Mouse (Mus musculus): Measurements from ENCODE around the gene Syn2. TPM values are rescaled to one million over a fixed set of nuclear protein-coding genes. Genes with fewer than 3 reads are reported as not detected.

Gene Syn2
- total RNA-seq, 2 experiments from 2014 or later, result not detected

Other genes with a start within 250 kb of the Syn2 start
- 2.5 and 6.7 TPM in 2 replicates for gene Vgll4, start 164.9 kb upstream of the Syn2 start, total RNA-seq (2015; ENCODE audit: low replicate concordance)
- 3.3 and 4.7 TPM in 2 replicates for gene Vgll4, start 164.9 kb upstream of the Syn2 start, total RNA-seq (2017; ENCODE audit: low replicate concordance)
- gene Tamm41, start 97.0 kb upstream of the Syn2 start, total RNA-seq (2015; ENCODE audit: low replicate concordance), result 4.0 and 25.2 TPM in 2 replicates
- gene Tamm41, start 97.0 kb upstream of the Syn2 start, total RNA-seq (2017; ENCODE audit: low replicate concordance), result 3.2 and 9.8 TPM in 2 replicates
- not detected in 2 replicates for gene Gm17482, start 92.4 kb downstream of the Syn2 start, total RNA-seq (2015; ENCODE audit: low replicate concordance)
- gene Gm17482, start 92.4 kb downstream of the Syn2 start, total RNA-seq (2017; ENCODE audit: low replicate concordance), result not detected in 2 replicates
- 0.42 TPM in 1 of 2 replicates, not detected in the other for gene Timp4, start 117.3 kb downstream of the Syn2 start, total RNA-seq (2015; ENCODE audit: low replicate concordance)
- gene Timp4, start 117.3 kb downstream of the Syn2 start, total RNA-seq (2017; ENCODE audit: low replicate concordance), result not detected in 2 replicates
- 11.9 and 46.5 TPM in 2 replicates for gene Pparg, start 226.0 kb downstream of the Syn2 start, total RNA-seq (2015; ENCODE audit: low replicate concordance)
- 4.9 and 5.0 TPM in 2 replicates for gene Pparg, start 226.0 kb downstream of the Syn2 start, total RNA-seq (2017; ENCODE audit: low replicate concordance)